Mouse (Mus musculus): Measurements from ENCODE around the gene Pigu. TPM values are rescaled to one million over a fixed set of nuclear protein-coding genes. Genes with fewer than 3 reads are reported as not detected.

Pigu gene
- polyA plus RNA-seq, 1 experiment = 44.1 TPM

GRCm38 (mm10) chr2:155236362-155236992, 120.8 kb downstream of the Pigu start, which contains the start of gene Dynlrb1:
Gene Dynlrb1, plus strand, starts transcription at chr2:155236533.
- no peaks in the 10 kb centered on the region for H3K36me3 ChIP-seq (ENCODE audit: control insufficient read depth, insufficient read depth, low read length, poor library complexity, severe bottlenecking)
- no peaks in the 10 kb centered on the region for H3K4me1 ChIP-seq (ENCODE audit: control insufficient read depth, insufficient read depth, low read length)
- H3K9me3 ChIP-seq (replicated peaks; ENCODE audit: control insufficient read depth, insufficient read depth, low read length, poor library complexity, severe bottlenecking) = no peaks in the 10 kb centered on the region
- no peak for TF ChIP-seq EP300 (IDR thresholded peaks at IDR 0.05; ENCODE audit: insufficient read depth, low read depth, low read length)
- peak; percentile 83 for TF ChIP-seq POLR2A (IDR thresholded peaks at IDR 0.05; ENCODE audit: insufficient read depth, low read length)
- H3K27me3 ChIP-seq (ENCODE audit: control insufficient read depth, insufficient read depth, low read length, poor library complexity, severe bottlenecking) = no peaks in the 10 kb centered on the region
- peak within 1 kb of the TSS; percentile 74 for H3K9ac ChIP-seq (ENCODE audit: low read depth, poor library complexity, severe bottlenecking)
- H3K27ac ChIP-seq (ENCODE audit: insufficient read depth, low read length) = no peak within 1 kb of the TSS
- peak within 1 kb of the TSS; percentile 93 for H3K4me3 ChIP-seq (ENCODE audit: low read depth, low read length)

- peak overlapping the region; percentile 93 for H3K4me3 ChIP-seq (ENCODE audit: low read depth, low read length)
- H3K27ac ChIP-seq (ENCODE audit: insufficient read depth, low read length) = no peak overlapping the region
- no peaks in the 10 kb centered on the region for H3K27me3 ChIP-seq (ENCODE audit: control insufficient read depth, insufficient read depth, low read length, poor library complexity, severe bottlenecking)
- H3K4me1 ChIP-seq (ENCODE audit: control insufficient read depth, insufficient read depth, low read length) = no peaks in the 10 kb centered on the region
- H3K36me3 ChIP-seq (ENCODE audit: control insufficient read depth, insufficient read depth, low read length, poor library complexity, severe bottlenecking) = no peaks in the 10 kb centered on the region
- peak overlapping the region; percentile 74 for H3K9ac ChIP-seq (ENCODE audit: low read depth, poor library complexity, severe bottlenecking)
- no peaks in the 10 kb centered on the region for H3K9me3 ChIP-seq (replicated peaks; ENCODE audit: control insufficient read depth, insufficient read depth, low read length, poor library complexity, severe bottlenecking)
- TF ChIP-seq EP300 (IDR thresholded peaks at IDR 0.05; ENCODE audit: insufficient read depth, low read depth, low read length) = no peak
- no peak for TF ChIP-seq CTCF (IDR thresholded peaks at IDR 0.05; ENCODE audit: low read depth, low read length)
- no peak for TF ChIP-seq POLR2A (IDR thresholded peaks at IDR 0.05; ENCODE audit: insufficient read depth, low read length)
These were observed 121.4 kb downstream of the Pigu start for GRCm38 (mm10) chr2:155235746-155236361.

Other genes with a start within 250 kb of the Pigu start
- gene Itch, start 223.9 kb downstream of the Pigu start, polyA plus RNA-seq (2011; ENCODE audit: insufficient read depth, insufficient read length, low read depth, missing spikeins) = 50.6 and 55.2 TPM in 2 replicates
- 230 and 241 TPM in 2 replicates for gene Dynlrb1, start 120.9 kb downstream of the Pigu start, polyA plus RNA-seq (2011; ENCODE audit: insufficient read depth, insufficient read length, low read depth, missing spikeins)
- 51.5 and 59.2 TPM in 2 replicates for gene Map1lc3a, start 81.1 kb downstream of the Pigu start, polyA plus RNA-seq (2011; ENCODE audit: insufficient read depth, insufficient read length, low read depth, missing spikeins)
- 24.9 and 25.7 TPM in 2 replicates for gene Trp53inp2, start 23.6 kb upstream of the Pigu start, polyA plus RNA-seq (2011; ENCODE audit: insufficient read depth, insufficient read length, low read depth, missing spikeins)
- 26.4 and 31.0 TPM in 2 replicates for gene Ncoa6, start 116.5 kb upstream of the Pigu start, polyA plus RNA-seq (2011; ENCODE audit: insufficient read depth, insufficient read length, low read depth, missing spikeins)
- gene Acss2, start 160.5 kb upstream of the Pigu start, polyA plus RNA-seq (2011; ENCODE audit: insufficient read depth, insufficient read length, low read depth, missing spikeins) = 6.3 and 10.3 TPM in 2 replicates
- gene Ggt7, start 160.8 kb upstream of the Pigu start, polyA plus RNA-seq (2011; ENCODE audit: insufficient read depth, insufficient read length, low read depth, missing spikeins) = 1.1 and 1.4 TPM in 2 replicates
- gene Gss, start 235.4 kb upstream of the Pigu start, polyA plus RNA-seq (2011; ENCODE audit: insufficient read depth, insufficient read length, low read depth, missing spikeins) = 13.4 and 14.8 TPM in 2 replicates